Mouse (Mus musculus) small intestine, adult 2 months (tissue): ENCODE results near the gene Supt20. TPM values are rescaled to one million over a fixed set of nuclear protein-coding genes. Genes with fewer than 3 reads are reported as not detected.

ENCODE experiments used
- H3K27ac ChIP-seq: fragments of 200-500 bp; 2 replicates; pipeline ENCODE4 v1.5.1; 2012; ENCODE audit warnings: low read depth, low read length, control low read depth, inconsistent platforms; ENCODE audit not compliant: insufficient read depth
- H3K27me3 ChIP-seq: fragments of 200-500 bp; 2 replicates; pipeline ENCODE4 v1.6.1; 2012; ENCODE audit warnings: mild to moderate bottlenecking, moderate library complexity, low read length, inconsistent platforms; ENCODE audit not compliant: control insufficient read depth, insufficient read depth
- H3K36me3 ChIP-seq: fragments of 200-500 bp; 2 replicates; pipeline ENCODE4 v1.6.1; 2012; ENCODE audit warnings: mild to moderate bottlenecking, low read length, control low read depth, inconsistent platforms; ENCODE audit not compliant: control insufficient read depth, insufficient read depth
- H3K4me1 ChIP-seq: fragments of 200-500 bp; 2 replicates; pipeline ENCODE4 v1.6.1; 2012; ENCODE audit warnings: low read length, inconsistent platforms, mixed read lengths; ENCODE audit not compliant: control insufficient read depth, insufficient read depth, insufficient read length
- H3K4me3 ChIP-seq: fragments of 200-500 bp; 2 replicates; pipeline ENCODE4 v1.5.1; 2012; ENCODE audit warnings: low read depth, mild to moderate bottlenecking, control low read depth, inconsistent platforms, low read length, moderate library complexity
- CTCF ChIP-seq: fragments of 200-500 bp; IDR thresholded peaks from 2 replicates; pipeline ENCODE4 v1.5.1; 2012; ENCODE audit warnings: low read depth, mild to moderate bottlenecking, control low read depth, inconsistent platforms, low read length, moderate library complexity, mixed read lengths; ENCODE audit not compliant: insufficient replicate concordance, insufficient read length; ENCODE audit errors: extremely low read depth
- POLR2A ChIP-seq: fragments of 200-500 bp; IDR thresholded peaks from 2 replicates; pipeline ENCODE4 v1.6.1; 2012; ENCODE audit warnings: low read depth, mild to moderate bottlenecking, control low read depth, inconsistent platforms, low read length, moderate library complexity
- WGBS: fragments of 180-500 bp; shearing (Covaris S2); methylation state at CpG from one replicate; pipeline ENCODE4 v1.1.7; 2018; 5-methylcytosine and 5-hydroxymethylcytosine counted together
- polyA plus RNA-seq: library from polyadenylated mRNA; depleted of rRNA; stranded (reverse); fragments of >200 nt; gene quantifications from 2 replicates; pipeline ENCODE4 v1.2.3, GENCODE M21; 2012

Gene Supt20
- polyA plus RNA-seq, 1 experiment = 31.3 TPM

DNA sequence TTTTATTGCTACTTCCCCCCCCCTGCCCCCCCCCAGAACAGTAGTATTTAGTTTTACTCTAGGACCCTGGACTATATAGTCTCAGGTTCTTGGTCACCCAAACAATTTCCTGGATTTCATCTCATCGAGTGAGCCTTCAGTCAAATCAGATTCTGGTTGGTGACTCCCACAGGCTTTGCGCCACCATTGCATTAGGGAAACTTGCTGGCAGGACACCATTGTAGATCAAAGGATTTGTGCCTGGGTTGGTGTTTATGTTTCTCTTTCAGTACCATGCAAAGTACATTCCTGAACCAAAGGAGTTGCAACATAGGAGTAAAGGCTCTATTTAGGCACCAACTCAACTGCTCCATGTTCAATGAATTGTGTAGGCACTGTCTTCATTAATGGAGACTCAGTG lies 32.9 kb upstream of the Supt20 start:
- H3K4me1 ChIP-seq = no peaks in the 10 kb centered on the region
- no peak overlapping the region for H3K27ac ChIP-seq
- H3K36me3 ChIP-seq = no peaks in the 10 kb centered on the region
- H3K4me3 ChIP-seq = no peak overlapping the region
- no peaks in the 10 kb centered on the region; the same call in 1 of the 2 replicates for H3K27me3 ChIP-seq
- TF ChIP-seq CTCF = no peak
- TF ChIP-seq POLR2A = no peak
- 85% methylated on average over 2 of the region's 2 CpGs for WGBS

DNA sequence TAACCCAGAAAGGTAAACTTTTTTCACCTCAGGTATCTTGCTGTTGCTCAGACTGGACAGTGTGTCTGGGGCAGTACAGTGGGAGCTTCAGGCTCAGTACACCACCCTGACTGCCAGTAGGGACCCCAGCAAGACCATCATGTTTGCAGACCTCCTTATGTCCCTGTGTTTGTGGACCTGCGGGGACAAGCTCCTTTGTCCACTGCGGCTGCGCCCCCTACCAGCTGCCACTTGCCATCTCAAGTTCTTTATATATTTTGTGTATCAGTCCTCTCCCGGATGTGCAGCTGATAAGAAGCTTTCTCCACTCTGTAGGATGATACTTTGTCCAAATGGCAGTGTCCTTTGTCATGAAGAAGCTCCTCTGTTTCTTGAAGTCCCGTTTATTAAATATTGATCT lies 30.2 kb upstream of the Supt20 start:
- Histone ChIP-seq H3K27me3 (no peaks in the 10 kb centered on the region; the same call in 1 of the 2 replicates), H3K4me3 (no peak overlapping the region), H3K36me3 (no peaks in the 10 kb centered on the region), H3K27ac (no peak overlapping the region), H3K4me1 (no peaks in the 10 kb centered on the region)
- WGBS = 43% methylated on average over 5 of the region's 5 CpGs
- TF ChIP-seq POLR2A = no peak
- TF ChIP-seq CTCF = no peak

DNA sequence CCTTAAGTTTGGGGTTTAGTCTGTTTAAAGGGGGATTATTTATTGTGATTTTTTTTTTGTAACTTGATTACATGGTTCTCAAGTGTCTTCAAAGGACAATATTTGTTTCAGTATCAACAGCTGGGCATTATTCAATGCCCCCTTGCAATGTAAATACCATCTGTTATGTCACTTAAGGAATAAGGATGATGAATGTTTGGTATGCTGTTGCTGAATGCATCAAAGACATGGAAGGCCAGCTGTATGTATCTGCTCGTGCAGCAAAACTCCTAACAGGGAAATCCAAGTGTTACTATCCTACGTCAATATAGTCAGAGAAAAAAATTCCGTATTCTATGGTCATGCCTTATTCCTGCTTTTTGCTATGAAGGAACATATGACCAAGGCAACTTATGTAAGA lies 24.5 kb upstream of the Supt20 start:
- Histone ChIP-seq H3K36me3 (no peaks in the 10 kb centered on the region), H3K4me3 (no peak overlapping the region), H3K4me1 (no peaks in the 10 kb centered on the region), H3K27ac (no peak overlapping the region), H3K27me3 (no peaks in the 10 kb centered on the region)
- TF ChIP-seq POLR2A (no peak), CTCF (no peak)
- WGBS = 83% methylated on average over 3 of the region's 3 CpGs

DNA sequence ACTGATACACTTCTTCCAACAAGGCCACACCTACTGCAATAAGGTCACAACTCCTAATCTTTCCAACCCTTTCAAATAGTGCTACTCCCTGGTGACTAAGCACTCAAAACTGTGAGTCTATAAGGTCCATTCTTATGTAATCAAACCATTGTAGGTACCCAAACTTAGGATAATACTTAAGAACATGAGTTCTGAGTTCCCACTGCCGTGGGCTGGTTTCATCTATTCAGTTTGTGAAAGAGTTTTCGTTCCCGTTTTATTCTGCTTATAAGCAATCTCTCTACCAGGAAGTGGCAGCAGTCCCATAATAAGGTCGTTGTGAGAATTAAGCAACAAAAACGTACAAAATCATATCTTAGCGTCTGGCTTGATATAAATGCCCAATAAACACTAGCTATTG lies 23.9 kb upstream of the Supt20 start:
- no peaks in the 10 kb centered on the region for H3K27me3 ChIP-seq
- no peaks in the 10 kb centered on the region for H3K4me1 ChIP-seq
- H3K4me3 ChIP-seq = no peak overlapping the region
- no peaks in the 10 kb centered on the region for H3K36me3 ChIP-seq
- no peak for TF ChIP-seq POLR2A
- TF ChIP-seq CTCF = no peak
- 44% methylated on average over 6 of the region's 6 CpGs for WGBS
- H3K27ac ChIP-seq = no peak overlapping the region

DNA sequence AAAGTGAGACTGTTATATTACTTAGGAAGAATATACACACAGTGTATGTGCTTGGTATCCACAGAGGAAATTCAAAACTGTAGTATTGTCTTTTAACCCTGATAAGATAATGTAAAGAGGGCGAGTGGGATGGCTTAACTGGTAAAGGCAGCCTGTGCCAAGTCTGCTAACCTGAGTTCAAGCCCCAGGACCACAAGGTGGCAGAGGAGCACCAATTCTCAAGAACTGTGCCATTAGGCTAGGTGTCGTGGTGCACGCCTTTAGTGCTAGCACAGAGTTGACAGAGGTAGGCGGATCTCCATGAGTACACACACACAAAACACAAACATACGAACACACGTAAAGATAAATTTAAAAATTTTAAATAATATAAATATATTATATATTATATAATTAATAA lies 23.0 kb upstream of the Supt20 start:
- H3K4me1 ChIP-seq = no peaks in the 10 kb centered on the region
- H3K36me3 ChIP-seq = no peaks in the 10 kb centered on the region
- no peak overlapping the region for H3K4me3 ChIP-seq
- TF ChIP-seq CTCF = peak; percentile 43; the same call in 1 of the 2 replicates
- TF ChIP-seq POLR2A = no peak
- 71% methylated on average over 6 of the region's 6 CpGs for WGBS
- no peak overlapping the region for H3K27ac ChIP-seq
- H3K27me3 ChIP-seq = no peaks in the 10 kb centered on the region

DNA sequence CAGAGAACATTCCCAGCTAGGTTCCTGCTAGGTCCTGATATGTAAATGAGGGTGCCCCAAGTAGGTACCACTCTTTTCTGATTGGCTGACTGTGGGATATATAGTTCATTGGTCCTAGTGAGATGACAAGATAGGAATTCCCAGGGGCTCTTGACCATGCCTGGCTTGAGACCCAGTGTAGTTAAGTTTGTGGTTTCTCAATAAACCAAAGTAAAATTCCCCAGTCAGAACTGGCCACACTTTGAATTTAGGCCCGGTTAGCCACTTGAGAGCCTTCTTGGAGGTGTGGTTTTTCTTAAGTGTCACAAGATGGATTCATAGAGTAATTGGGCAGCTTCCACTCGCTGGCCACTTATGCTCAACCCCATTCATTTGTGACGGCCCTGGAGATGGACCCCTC lies 20.5 kb upstream of the Supt20 start:
- Histone ChIP-seq H3K27me3 (no peaks in the 10 kb centered on the region), H3K27ac (no peak overlapping the region), H3K36me3 (no peaks in the 10 kb centered on the region), H3K4me3 (no peak overlapping the region), H3K4me1 (no peaks in the 10 kb centered on the region)
- 65% methylated on average over 3 of the region's 3 CpGs for WGBS
- TF ChIP-seq POLR2A (no peak), CTCF (no peak)

DNA sequence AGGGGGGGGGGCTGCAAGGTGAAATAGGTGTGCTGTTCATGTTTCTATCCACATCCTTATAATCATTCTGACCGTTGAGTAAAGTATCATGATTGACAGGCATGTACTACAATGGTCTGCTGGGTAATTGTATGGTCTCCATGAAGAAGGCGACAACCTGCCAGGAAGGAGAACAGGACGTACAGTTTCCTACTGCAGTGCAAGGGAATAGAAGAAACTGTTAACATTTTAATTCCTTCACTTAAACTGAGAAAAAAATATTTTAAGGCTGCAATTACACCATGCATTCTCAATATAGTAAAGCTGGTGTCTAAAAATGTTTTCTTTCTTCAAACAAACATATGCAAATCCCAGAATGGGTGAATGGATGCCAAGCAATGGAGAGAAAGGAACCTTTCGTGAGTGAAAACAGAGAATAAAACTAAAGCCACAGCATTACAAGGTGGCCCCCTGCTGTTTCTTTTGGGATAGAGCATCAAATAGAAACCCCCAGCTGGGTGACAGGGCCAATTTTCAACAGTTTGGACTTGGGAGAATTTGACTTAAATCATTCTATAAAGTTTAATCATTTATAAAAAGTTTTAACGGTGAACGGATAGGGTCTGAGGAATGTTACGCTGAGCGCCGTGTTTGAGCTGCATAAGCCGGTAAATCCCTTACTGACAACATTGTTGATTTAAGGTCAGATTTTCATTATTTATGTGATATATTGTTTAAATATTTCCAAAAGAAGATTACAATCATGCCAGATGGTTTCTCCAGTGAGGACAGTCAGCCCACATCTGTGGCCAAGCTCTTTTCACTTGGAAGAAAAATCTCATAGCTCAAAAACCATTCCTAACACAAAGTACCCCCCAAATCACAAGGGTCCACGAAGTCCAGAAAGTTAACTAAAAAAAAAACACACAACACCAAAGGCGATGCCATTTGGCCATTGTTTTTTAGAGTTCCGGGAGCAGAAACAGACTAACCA lies 19.8 kb upstream of the Supt20 start:
- H3K36me3 ChIP-seq = no peaks in the 10 kb centered on the region
- no peaks in the 10 kb centered on the region for H3K4me1 ChIP-seq
- no peaks in the 10 kb centered on the region for H3K27me3 ChIP-seq
- no peak overlapping the region for H3K27ac ChIP-seq
- H3K4me3 ChIP-seq = no peak overlapping the region
- TF ChIP-seq POLR2A = no peak
- TF ChIP-seq CTCF = no peak
- 48% methylated on average over 13 of the region's 13 CpGs for WGBS
